Mouse (Mus musculus): ENCODE results near the gene Rbm11.

The Rbm11 gene

GRCm38 (mm10) chr16:75592671-75593500 is at the start of gene Rbm11:
Gene Rbm11 (plus strand): TSS chr16:75592844.
- DNase-seq (ENCODE audit: low read depth, low spot score) = peak; percentile 87

GRCm38 (mm10) chr16:75545310-75545709 is 47.3 kb upstream of the Rbm11 start:
- DNase-seq (ENCODE audit: low read depth, low spot score) = no peak

- no peak for DNase-seq (ENCODE audit: low read depth, low spot score)
These were observed 29.7 kb upstream of the Rbm11 start for GRCm38 (mm10) chr16:75562910-75563309.

GRCm38 (mm10) chr16:75582279-75582678 is 10.4 kb upstream of the Rbm11 start:
- no peak for DNase-seq (ENCODE audit: low read depth, low spot score)

GRCm38 (mm10) chr16:75585961-75586360 is 6.7 kb upstream of the Rbm11 start, which contains the start of gene Lipi:
Gene Lipi (minus strand): TSS chr16:75586061.
- no peak for DNase-seq (ENCODE audit: low read depth, low spot score)

GRCm38 (mm10) chr16:75586466-75586865 is 6.2 kb upstream of the Rbm11 start:
- DNase-seq (ENCODE audit: low read depth, low spot score) = no peak

- DNase-seq (ENCODE audit: low read depth, low spot score) = no peak
These were observed 998 bp downstream of the Rbm11 start for GRCm38 (mm10) chr16:75593501-75594183.

- no peak for DNase-seq (ENCODE audit: low read depth, low spot score)
These were observed 13.8 kb downstream of the Rbm11 start for GRCm38 (mm10) chr16:75606415-75606814.

GRCm38 (mm10) chr16:75612561-75612960 is 19.9 kb downstream of the Rbm11 start:
- DNase-seq (ENCODE audit: low read depth, low spot score) = no peak

- peak; percentile 63 for DNase-seq (ENCODE audit: low read depth, low spot score)
These were observed 25.2 kb downstream of the Rbm11 start for GRCm38 (mm10) chr16:75617651-75618349.

GRCm38 (mm10) chr16:75627862-75628261 is 35.2 kb downstream of the Rbm11 start:
- DNase-seq (ENCODE audit: low read depth, low spot score) = peak; percentile 3
